Comparison of ENCODE assay signal across 7 mouse cellular contexts in the genomic region with DNA sequence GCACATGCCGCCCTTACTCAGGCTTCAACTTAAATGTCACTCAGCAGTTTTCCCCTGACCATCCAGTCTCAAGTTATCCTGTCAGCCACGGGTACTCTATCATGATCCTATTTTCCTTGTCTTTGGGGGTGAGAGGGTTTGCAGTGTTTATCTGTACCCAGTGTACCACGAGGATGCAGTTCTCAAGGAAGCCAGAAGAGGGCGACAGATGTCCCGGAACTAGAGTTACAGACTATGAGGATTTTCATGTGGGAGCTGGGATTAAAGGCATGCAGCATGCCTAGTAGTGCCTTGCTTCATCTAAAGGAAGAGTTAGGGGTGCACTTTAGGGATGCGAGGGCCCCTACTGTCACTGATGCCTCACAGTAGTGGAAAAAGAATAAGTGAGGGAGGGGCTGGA. TPM values are rescaled to one million over a fixed set of nuclear protein-coding genes. Genes with fewer than 3 reads are reported as not detected.
DNase-seq lines count a peak whose midpoint lies in the region; TF ChIP-seq lines count a peak whose summit lies in the region.

No protein-coding gene starts in this region.

- no peak overlapping the region for H3K9ac ChIP-seq in ES-E14 (ENCODE audit: insufficient read depth, low read depth, low read length, poor library complexity, severe bottlenecking)

- peak; percentile 28; the same call in 1 of the 2 replicates for TF ChIP-seq CTCF in bone marrow macrophage, adult 2 months (IDR thresholded peaks at IDR 0.05; ENCODE audit: low read depth, low read length)

- peak; percentile 38 for DNase-seq in left cerebral cortex, postnatal 4 days
- DNase-seq in left cerebral cortex, adult 8-10 months (ENCODE audit: low spot score in 2 of 2) = no peak
- peak; percentile 74 for DNase-seq in ES-E14 (ENCODE audit: low read depth, low spot score)
- peak; percentile 63 for DNase-seq in lung, postnatal 10 days
- no peak for DNase-seq in adrenal gland, adult 2 months
- no peak for DNase-seq in frontal cortex, postnatal 10 days (ENCODE audit: low spot score in 2 of 2)

- intact Hi-C loops in left cerebral cortex, postnatal 4 days (cut with DNase I) = no loop called here

- no peaks in the 10 kb centered on the region for H3K9me3 ChIP-seq in ES-E14 (ENCODE audit: control insufficient read depth, insufficient read depth, low read depth, low read length)

- H3K36me3 ChIP-seq in ES-E14 (ENCODE audit: control insufficient read depth, insufficient read depth, low read length, poor library complexity, severe bottlenecking) = no peaks in the 10 kb centered on the region

- no peak overlapping the region for H3K4me3 ChIP-seq in ES-E14 (ENCODE audit: insufficient read depth in 1 of 2, low read depth in 1 of 2, low read length in 2 of 2, poor library complexity in 1 of 2, severe bottlenecking in 1 of 2)
- H3K4me3 ChIP-seq in bone marrow macrophage, adult 2 months (ENCODE audit: insufficient read depth, low read length) = no peak overlapping the region

- H3K27ac ChIP-seq in ES-E14 (ENCODE audit: insufficient read depth, low read depth, low read length, poor library complexity, severe bottlenecking) = no peak overlapping the region
- no peak overlapping the region for H3K27ac ChIP-seq in bone marrow macrophage, adult 2 months (ENCODE audit: insufficient read depth, low read depth, low read length)

- TF ChIP-seq POLR2A in bone marrow macrophage, adult 2 months (IDR thresholded peaks at IDR 0.05; ENCODE audit: borderline replicate concordance, low read depth, low read length) = no peak

- in situ Hi-C loops in ES-E14 (cut with MboI; ENCODE audit: low sequenced_read_pairs in 2 of 2, unreplicated experiment in 2 of 2) = no loop called here

- peaks cover 5 to 29% of the 10 kb centered on the region in 2 experiments for H3K4me1 ChIP-seq in ES-E14 (ENCODE audit: control insufficient read depth in 2 of 2, insufficient read depth in 2 of 2, low read length in 2 of 2, poor library complexity in 1 of 2)
- peaks cover 13% of the 10 kb centered on the region for H3K4me1 ChIP-seq in bone marrow macrophage, adult 2 months (ENCODE audit: control insufficient read depth, insufficient read depth, low read length)

TF ChIP-seq in ES-E14, 5 proteins besides CTCF, POLR2A, EP300 and RAD21:
- TF ChIP-seq ZC3H11A (IDR thresholded peaks at IDR 0.05; ENCODE audit: borderline replicate concordance, low read depth, low read length) (no peak), MAFK (IDR thresholded peaks at IDR 0.05; ENCODE audit: insufficient read depth, low read depth, low read length) (no peak), ZNF384 (IDR thresholded peaks at IDR 0.05; ENCODE audit: low read depth, low read length) (no peak), CHD2 (IDR thresholded peaks at IDR 0.05; ENCODE audit: low read depth, low read length) (no peak), HCFC1 (IDR thresholded peaks at IDR 0.05; ENCODE audit: borderline replicate concordance, insufficient read depth, low read length) (no peak)

RNA-seq across cellular contexts. Expression of a gene that starts 13.7 kb away (rescaled TPM):
- total RNA-seq in left cerebral cortex, postnatal 4 days (2021) = under 1 TPM in 1 of 2 experiments, not detected in 1; 0.40 TPM
- under 1 TPM; 0.24 to 0.30 (median 0.29) TPM for total RNA-seq in left cerebral cortex, adult 8-10 months (2022)
- 0.21 and 0.27 TPM in 2 replicates for total RNA-seq in ES-E14 (2012; rRNA removed)
- not detected in 2 replicates for polyA plus RNA-seq in bone marrow macrophage, adult 2 months (2012; ENCODE audit: insufficient read depth, insufficient read length, missing spikeins)
- total RNA-seq in adrenal gland, adult 2 months (2021) = not detected
- not detected in 2 replicates for polyA plus RNA-seq in adrenal gland, adult 2 months (2012; rRNA removed)

RNA-seq across cellular contexts. Expression of a gene that starts 23.7 kb away (rescaled TPM):
- 10 to 100 TPM; 36.6 to 41.4 TPM for total RNA-seq in left cerebral cortex, postnatal 4 days (2021)
- 10 to 100 TPM; 37.3 to 59.5 (median 44.3) TPM for total RNA-seq in left cerebral cortex, adult 8-10 months (2022)
- 28.3 and 36.3 TPM in 2 replicates for total RNA-seq in ES-E14 (2012; rRNA removed)
- polyA plus RNA-seq in bone marrow macrophage, adult 2 months (2012; ENCODE audit: insufficient read depth, insufficient read length, missing spikeins) = 170 and 172 TPM in 2 replicates
- total RNA-seq in adrenal gland, adult 2 months (2021) = 10 to 100 TPM; 55.8 to 65.3 TPM
- polyA plus RNA-seq in adrenal gland, adult 2 months (2012; rRNA removed) = 54.8 and 63.7 TPM in 2 replicates

RNA-seq across cellular contexts. Expression of a gene that starts 37.7 kb away (rescaled TPM):
- 10 to 100 TPM; 54.5 to 56.8 TPM for total RNA-seq in left cerebral cortex, postnatal 4 days (2021)
- total RNA-seq in left cerebral cortex, adult 8-10 months (2022) = 10 to 100 TPM; 48.3 to 62.8 (median 49.9) TPM
- total RNA-seq in ES-E14 (2012; rRNA removed) = 46.2 and 64.6 TPM in 2 replicates
- 105 and 129 TPM in 2 replicates for polyA plus RNA-seq in bone marrow macrophage, adult 2 months (2012; ENCODE audit: insufficient read depth, insufficient read length, missing spikeins)
- 100 to 1,000 TPM; 130 to 135 TPM for total RNA-seq in adrenal gland, adult 2 months (2021)
- 65.0 and 75.7 TPM in 2 replicates for polyA plus RNA-seq in adrenal gland, adult 2 months (2012; rRNA removed)

RNA-seq across cellular contexts. Expression of a gene that starts 41.5 kb away (rescaled TPM):
- 10 to 100 TPM; 36.7 to 37.2 TPM for total RNA-seq in left cerebral cortex, postnatal 4 days (2021)
- total RNA-seq in left cerebral cortex, adult 8-10 months (2022) = 10 to 100 TPM; 44.2 to 69.2 (median 54.3) TPM
- total RNA-seq in ES-E14 (2012; rRNA removed) = 15.2 and 33.2 TPM in 2 replicates
- 6.9 and 8.1 TPM in 2 replicates for polyA plus RNA-seq in bone marrow macrophage, adult 2 months (2012; ENCODE audit: insufficient read depth, insufficient read length, missing spikeins)
- total RNA-seq in adrenal gland, adult 2 months (2021) = 1 to 10 TPM; 5.6 to 7.4 TPM
- polyA plus RNA-seq in adrenal gland, adult 2 months (2012; rRNA removed) = 7.1 and 10.5 TPM in 2 replicates

RNA-seq across cellular contexts. Expression of a gene that starts 45.9 kb away (rescaled TPM):
- 10 to 100 TPM; 30.4 to 31.4 TPM for total RNA-seq in left cerebral cortex, postnatal 4 days (2021)
- total RNA-seq in left cerebral cortex, adult 8-10 months (2022) = 10 to 100 TPM; 25.8 to 31.5 (median 27.5) TPM
- 14.0 and 14.5 TPM in 2 replicates for total RNA-seq in ES-E14 (2012; rRNA removed)
- polyA plus RNA-seq in bone marrow macrophage, adult 2 months (2012; ENCODE audit: insufficient read depth, insufficient read length, missing spikeins) = 22.0 and 28.2 TPM in 2 replicates
- total RNA-seq in adrenal gland, adult 2 months (2021) = 10 to 100 TPM; 19.9 to 22.2 TPM
- polyA plus RNA-seq in adrenal gland, adult 2 months (2012; rRNA removed) = 11.3 and 11.4 TPM in 2 replicates

Comparison
In these comparisons a context has a peak if more than half of its experiments do, and no peak if none do; other contexts are left out.
1. DNase-seq: peak in left cerebral cortex, postnatal 4 days (single experiment), ES-E14 (single experiment) and lung, postnatal 10 days (single experiment); none in left cerebral cortex, adult 8-10 months (0 of 2), adrenal gland, adult 2 months (single experiment) and frontal cortex, postnatal 10 days (0 of 2).